Mouse (Mus musculus): Measurements from ENCODE around the gene Lsm7. TPM values are rescaled to one million over a fixed set of nuclear protein-coding genes. Genes with fewer than 3 reads are reported as not detected.

The Lsm7 gene
- total and polyA plus RNA-seq, 2 experiments from 2014 or later = 249 to 299 TPM

GRCm38 (mm10) chr10:80808985-80809632, 45.9 kb downstream of the Lsm7 start:
- Histone ChIP-seq H3K9ac (replicated peaks; ENCODE audit: low read length, poor library complexity, severe bottlenecking) (0 out of 2 replicates have a peak overlapping the region, but pooled peaks have one; percentile 19), H3K27me3 (ENCODE audit: insufficient read depth, low read length) (no peaks in the 10 kb centered on the region), H3K4me1 (ENCODE audit: insufficient read depth, low read length) (peaks cover 10% of the 10 kb centered on the region; the same call in 1 of the 2 replicates), H3K27ac (ENCODE audit: low read depth, low read length) (no peak overlapping the region), H3K9me3 (ENCODE audit: low read length) (no peaks in the 10 kb centered on the region), H3K36me3 (ENCODE audit: insufficient read depth, low read length) (peaks cover 12% of the 10 kb centered on the region), H3K4me2 (ENCODE audit: low read depth, low read length, poor library complexity, severe bottlenecking) (peak overlapping the region; percentile 94), H3K4me3 (ENCODE audit: low read depth, low read length) (peak overlapping the region; percentile 6; the same call in 1 of the 2 replicates)
- no peak for ATAC-seq (ENCODE audit: low FRiP score)
- no peak for TF ChIP-seq CTCF (IDR thresholded peaks at IDR 0.05)
- no peak for DNase-seq (ENCODE audit: low spot score)
- 7% methylated on average over 15 of the region's 18 CpGs for WGBS

GRCm38 (mm10) chr10:80808099-80808984, 46.7 kb downstream of the Lsm7 start:
- H3K27ac ChIP-seq (ENCODE audit: low read depth, low read length) = no peak overlapping the region
- no peak for TF ChIP-seq CTCF (IDR thresholded peaks at IDR 0.05)
- 0 out of 2 replicates have a peak overlapping the region, but pooled peaks have one; percentile 19 for H3K9ac ChIP-seq (replicated peaks; ENCODE audit: low read length, poor library complexity, severe bottlenecking)
- DNase-seq (ENCODE audit: low spot score) = no peak
- peaks cover 10% of the 10 kb centered on the region; the same call in 1 of the 2 replicates for H3K4me1 ChIP-seq (ENCODE audit: insufficient read depth, low read length)
- peak overlapping the region; percentile 94 for H3K4me2 ChIP-seq (ENCODE audit: low read depth, low read length, poor library complexity, severe bottlenecking)
- no peak for ATAC-seq (ENCODE audit: low FRiP score)
- peak overlapping the region; percentile 6; the same call in 1 of the 2 replicates for H3K4me3 ChIP-seq (ENCODE audit: low read depth, low read length)
- peaks cover 20% of the 10 kb centered on the region for H3K36me3 ChIP-seq (ENCODE audit: insufficient read depth, low read length)
- WGBS = 16% methylated on average over 40 of the region's 40 CpGs
- H3K27me3 ChIP-seq (ENCODE audit: insufficient read depth, low read length) = no peaks in the 10 kb centered on the region
- no peaks in the 10 kb centered on the region for H3K9me3 ChIP-seq (ENCODE audit: low read length)

DNA sequence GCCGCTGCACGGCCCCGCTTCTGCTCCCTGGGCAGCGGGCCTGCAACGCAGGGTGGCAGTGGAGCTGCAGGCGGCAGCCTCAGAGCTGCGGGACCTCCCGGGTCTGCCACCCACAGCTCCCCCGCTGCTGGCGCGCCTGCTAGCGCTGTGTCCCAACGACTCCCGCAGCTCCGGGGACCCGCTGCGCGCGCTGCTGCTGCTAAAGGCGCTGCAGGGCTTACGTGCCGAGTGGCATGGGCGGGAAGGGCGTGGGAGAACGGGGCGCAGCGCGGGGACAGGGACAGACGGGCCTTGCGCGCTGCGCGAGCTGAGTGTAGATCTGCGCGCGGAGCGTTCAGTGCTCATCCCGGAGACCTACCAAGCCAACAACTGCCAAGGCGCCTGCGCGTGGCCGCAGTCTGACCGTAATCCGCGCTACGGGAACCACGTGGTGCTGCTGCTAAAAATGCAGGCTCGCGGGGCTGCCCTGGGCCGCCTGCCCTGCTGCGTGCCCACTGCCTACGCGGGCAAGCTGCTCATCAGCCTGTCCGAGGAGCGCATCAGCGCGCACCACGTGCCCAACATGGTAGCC, 47.9 kb downstream of the Lsm7 start:
- ATAC-seq (ENCODE audit: low FRiP score) (peak; percentile 79), DNase-seq (ENCODE audit: low spot score) (peak; percentile 90)
- Histone ChIP-seq H3K4me3 (ENCODE audit: low read depth, low read length) (peak overlapping the region; percentile 51), H3K4me2 (ENCODE audit: low read depth, low read length, poor library complexity, severe bottlenecking) (peak overlapping the region; percentile 94), H3K27me3 (ENCODE audit: insufficient read depth, low read length) (no peaks in the 10 kb centered on the region), H3K4me1 (ENCODE audit: insufficient read depth, low read length) (peaks cover 10% of the 10 kb centered on the region; the same call in 1 of the 2 replicates), H3K9me3 (ENCODE audit: low read length) (no peaks in the 10 kb centered on the region), H3K27ac (ENCODE audit: low read depth, low read length) (peak overlapping the region; percentile 87), H3K9ac (replicated peaks; ENCODE audit: low read length, poor library complexity, severe bottlenecking) (peak overlapping the region; percentile 86), H3K36me3 (ENCODE audit: insufficient read depth, low read length) (peaks cover 31% of the 10 kb centered on the region)
- WGBS = under 1% methylated on average over 56 of the region's 58 CpGs
- peak; percentile 18; the same call in 1 of the 2 replicates for TF ChIP-seq CTCF (IDR thresholded peaks at IDR 0.05)

DNA sequence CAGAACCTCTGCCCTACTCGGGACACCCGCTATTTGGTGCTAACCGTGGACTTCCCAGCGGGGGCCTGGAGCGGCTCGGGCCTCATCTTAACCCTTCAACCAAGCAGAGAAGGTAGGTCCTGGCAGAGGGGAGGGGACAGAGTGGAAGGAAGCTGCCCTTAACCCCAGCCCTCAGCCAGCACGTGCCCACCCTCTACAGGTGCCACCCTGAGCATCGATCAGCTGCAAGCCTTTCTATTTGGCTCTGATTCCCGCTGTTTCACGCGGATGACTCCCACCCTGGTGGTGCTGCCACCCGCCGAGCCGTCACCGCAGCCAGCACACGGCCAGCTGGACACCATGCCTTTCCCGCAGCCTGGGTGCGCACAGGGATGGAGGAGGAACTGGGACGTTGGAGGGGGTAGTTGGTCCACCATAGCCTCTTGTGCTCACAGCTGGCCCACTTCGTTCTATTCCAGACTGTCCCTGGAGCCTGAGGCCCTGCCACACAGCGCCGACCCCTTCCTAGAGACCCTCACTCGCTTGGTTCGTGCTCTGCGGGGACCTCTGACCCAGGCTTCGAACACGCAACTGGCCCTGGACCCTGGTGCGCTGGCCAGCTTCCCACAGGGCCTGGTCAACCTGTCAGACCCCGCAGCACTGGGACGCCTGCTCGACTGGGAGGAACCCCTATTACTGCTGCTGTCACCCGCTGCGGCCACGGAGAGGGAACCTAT, 48.5 kb downstream of the Lsm7 start:
- peak overlapping the region; percentile 87 for H3K27ac ChIP-seq (ENCODE audit: low read depth, low read length)

DNA sequence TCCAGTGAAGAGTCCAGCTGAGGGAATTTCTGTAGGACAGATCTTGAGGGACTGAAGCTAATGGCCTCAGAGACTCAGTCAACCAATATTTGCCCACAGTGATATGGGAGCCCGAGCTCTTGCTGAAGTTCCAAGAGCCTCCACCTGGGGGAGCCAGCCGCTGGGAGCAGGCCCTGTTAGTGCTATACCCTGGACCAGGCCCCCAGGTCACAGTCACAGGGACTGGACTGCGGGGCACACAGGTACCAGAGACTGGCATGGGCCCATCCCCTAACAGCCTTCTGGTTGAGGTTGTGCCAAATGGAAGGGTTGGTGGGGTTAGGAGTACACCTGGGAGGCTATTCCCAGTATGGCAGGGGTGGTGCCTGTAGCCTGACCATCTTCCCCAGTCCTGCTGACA, 49.1 kb downstream of the Lsm7 start:
- 15% methylated on average over 3 of the region's 3 CpGs for WGBS

More for the DNA sequence above, 48.5 kb downstream of the Lsm7 start:
- Histone ChIP-seq H3K27me3 (ENCODE audit: insufficient read depth, low read length) (no peaks in the 10 kb centered on the region), H3K4me3 (ENCODE audit: low read depth, low read length) (peak overlapping the region; percentile 51), H3K9ac (replicated peaks; ENCODE audit: low read length, poor library complexity, severe bottlenecking) (peak overlapping the region; percentile 86), H3K36me3 (ENCODE audit: insufficient read depth, low read length) (peaks cover 37% of the 10 kb centered on the region), H3K4me1 (ENCODE audit: insufficient read depth, low read length) (peaks cover 10% of the 10 kb centered on the region; the same call in 1 of the 2 replicates), H3K9me3 (ENCODE audit: low read length) (no peaks in the 10 kb centered on the region), H3K4me2 (ENCODE audit: low read depth, low read length, poor library complexity, severe bottlenecking) (peak overlapping the region; percentile 94)
- no peak for DNase-seq (ENCODE audit: low spot score)
- WGBS = 38% methylated on average over 32 of the region's 34 CpGs
- ATAC-seq (ENCODE audit: low FRiP score) = no peak; the same call in 1 of the 2 replicates
- TF ChIP-seq CTCF (IDR thresholded peaks at IDR 0.05) = no peak

More for the DNA sequence above, 49.1 kb downstream of the Lsm7 start:
- TF ChIP-seq CTCF (IDR thresholded peaks at IDR 0.05) = peak; percentile 79
- H3K27ac ChIP-seq (ENCODE audit: low read depth, low read length) = no peak overlapping the region
- H3K27me3 ChIP-seq (ENCODE audit: insufficient read depth, low read length) = no peaks in the 10 kb centered on the region
- H3K4me3 ChIP-seq (ENCODE audit: low read depth, low read length) = no peak overlapping the region
- ATAC-seq (ENCODE audit: low FRiP score) (no peak), DNase-seq (ENCODE audit: low spot score) (peak; percentile 67)
- H3K4me2 ChIP-seq (ENCODE audit: low read depth, low read length, poor library complexity, severe bottlenecking) = peak overlapping the region; percentile 94; the same call in 1 of the 2 replicates
- H3K9me3 ChIP-seq (ENCODE audit: low read length) = no peaks in the 10 kb centered on the region
- H3K36me3 ChIP-seq (ENCODE audit: insufficient read depth, low read length) = peaks cover 43% of the 10 kb centered on the region
- H3K4me1 ChIP-seq (ENCODE audit: insufficient read depth, low read length) = peaks cover 10% of the 10 kb centered on the region; the same call in 1 of the 2 replicates
- H3K9ac ChIP-seq (replicated peaks; ENCODE audit: low read length, poor library complexity, severe bottlenecking) = no peak overlapping the region
